Mouse (Mus musculus): ENCODE results near the gene Col4a2. TPM values are rescaled to one million over a fixed set of nuclear protein-coding genes. Genes with fewer than 3 reads are reported as not detected.

The Col4a2 gene
- polyA plus RNA-seq, 1 experiment from 2014 or later, result 26.5 TPM

DNA sequence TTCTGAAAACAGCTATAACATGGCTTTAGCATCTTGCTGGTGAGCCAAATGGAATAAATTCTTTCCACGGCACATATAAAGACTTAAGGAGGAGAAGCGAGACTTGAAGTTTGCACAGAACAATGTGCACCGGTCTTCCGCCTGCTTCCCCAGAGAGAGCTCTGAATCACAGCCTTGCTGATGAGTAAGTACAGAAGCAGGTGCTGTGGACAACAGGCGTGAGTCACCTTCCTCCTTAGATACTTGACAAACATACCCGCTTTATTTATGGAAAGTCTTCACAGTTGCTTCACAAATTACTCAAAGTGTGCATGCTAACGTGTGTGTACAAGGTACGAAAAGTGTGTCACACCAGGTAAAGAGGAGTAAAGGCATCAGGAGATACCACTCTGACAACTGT lies 59.5 kb downstream of the Col4a2 start:
- H3K9me3 ChIP-seq (ENCODE audit: control insufficient read depth, low read length), result no peaks in the 10 kb centered on the region
- H3K4me3 ChIP-seq (ENCODE audit: low read depth, low read length), result no peak overlapping the region
- no peak overlapping the region for H3K27ac ChIP-seq (replicated peaks; ENCODE audit: low read depth, low read length)
- no peaks in the 10 kb centered on the region for H3K36me3 ChIP-seq (ENCODE audit: control insufficient read depth, insufficient read depth, low read length)
- no peaks in the 10 kb centered on the region; the same call in 1 of the 2 replicates for H3K4me1 ChIP-seq (ENCODE audit: control insufficient read depth, insufficient read depth, low read length)
- WGBS, result 91% methylated on average over 8 of the region's 8 CpGs
- no peak for ATAC-seq (ENCODE audit: insufficient number of reproducible peaks, low FRiP score, low TSS enrichment, low read depth)
- no peaks in the 10 kb centered on the region for H3K27me3 ChIP-seq (ENCODE audit: control insufficient read depth, insufficient read depth, low read length)
- DNase-seq (ENCODE audit: low spot score), result no peak
- no peak overlapping the region for H3K9ac ChIP-seq (ENCODE audit: low read length)
- no peak overlapping the region for H3K4me2 ChIP-seq (ENCODE audit: low read depth, severe bottlenecking)

DNA sequence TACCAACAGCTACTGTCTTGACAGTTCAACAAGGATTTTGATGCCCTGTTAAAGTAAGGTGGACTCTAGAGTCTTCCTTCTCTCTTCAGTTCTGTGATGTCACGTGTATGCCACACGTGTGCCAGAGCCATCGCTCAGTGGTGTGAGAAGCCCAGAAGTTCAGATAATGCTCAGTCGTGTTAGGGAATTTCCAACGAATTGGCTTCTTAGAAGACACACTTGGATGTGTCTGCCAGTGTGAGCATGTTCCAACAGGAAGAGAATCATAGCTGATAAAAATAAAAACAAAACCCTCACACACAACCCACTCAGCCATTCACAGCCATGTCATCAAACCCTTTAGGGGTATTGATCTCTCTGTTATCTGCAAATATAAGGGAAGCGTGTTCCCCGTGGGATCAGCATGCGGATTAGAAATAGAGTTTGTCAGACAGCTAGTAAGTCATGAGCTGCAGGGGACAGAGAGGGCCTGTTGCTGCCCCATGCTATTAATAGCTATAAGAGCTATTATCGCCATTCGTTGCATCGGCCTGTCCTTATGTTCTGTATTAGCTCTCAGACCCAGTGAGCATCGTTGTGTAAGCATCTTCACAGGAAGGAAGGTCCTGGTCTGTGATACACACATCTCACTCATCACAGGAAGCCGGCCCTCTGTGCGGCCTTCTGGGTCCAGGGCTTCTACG lies 61.2 kb downstream of the Col4a2 start:
- Histone ChIP-seq H3K27me3 (ENCODE audit: control insufficient read depth, insufficient read depth, low read length) (no peaks in the 10 kb centered on the region), H3K4me2 (ENCODE audit: low read depth, severe bottlenecking) (no peak overlapping the region), H3K4me3 (ENCODE audit: low read depth, low read length) (no peak overlapping the region), H3K9ac (ENCODE audit: low read length) (no peak overlapping the region), H3K36me3 (ENCODE audit: control insufficient read depth, insufficient read depth, low read length) (no peaks in the 10 kb centered on the region), H3K4me1 (ENCODE audit: control insufficient read depth, insufficient read depth, low read length) (no peaks in the 10 kb centered on the region; the same call in 1 of the 2 replicates), H3K27ac (replicated peaks; ENCODE audit: low read depth, low read length) (no peak overlapping the region), H3K9me3 (ENCODE audit: control insufficient read depth, low read length) (no peaks in the 10 kb centered on the region)
- ATAC-seq (ENCODE audit: insufficient number of reproducible peaks, low FRiP score, low TSS enrichment, low read depth), result no peak
- DNase-seq (ENCODE audit: low spot score), result no peak
- 93% methylated on average over 15 of the region's 15 CpGs for WGBS

DNA sequence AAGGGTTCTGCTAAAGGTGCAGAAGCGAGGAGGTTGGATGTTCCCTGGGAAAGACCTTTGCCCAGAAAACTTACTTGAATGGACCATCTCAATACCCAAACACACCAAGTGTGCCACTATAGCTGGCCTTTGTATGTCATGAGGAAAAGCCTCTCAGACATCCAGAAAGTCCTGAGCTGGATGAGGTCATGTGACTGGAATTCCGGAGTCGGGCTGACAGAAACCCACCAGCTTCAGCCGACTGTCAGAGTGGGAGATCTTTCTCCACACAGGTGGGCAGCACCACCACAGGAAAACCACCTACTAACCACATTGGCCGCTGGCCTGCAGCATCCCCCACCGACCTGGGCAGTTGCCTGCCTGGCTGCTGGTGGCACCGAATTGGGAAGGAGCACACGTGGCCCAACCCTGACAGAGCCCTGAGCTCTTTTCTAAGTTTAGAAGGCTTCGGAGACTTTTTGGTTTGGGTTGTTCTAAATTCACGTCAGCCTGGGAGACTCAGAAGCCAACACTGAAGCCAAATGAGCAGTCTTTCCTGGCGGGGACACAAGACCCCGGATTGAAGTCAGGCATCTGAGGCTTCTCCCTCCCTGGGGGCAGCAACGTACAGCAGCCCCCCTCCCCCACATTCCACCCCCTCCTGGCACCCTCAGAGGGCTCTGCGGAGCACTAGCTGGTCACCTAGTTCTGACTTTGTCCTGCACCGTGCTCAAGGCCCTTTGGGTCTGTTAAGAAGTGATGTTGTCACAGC lies 61.9 kb downstream of the Col4a2 start:
- no peaks in the 10 kb centered on the region for H3K27me3 ChIP-seq (ENCODE audit: control insufficient read depth, insufficient read depth, low read length)
- no peak overlapping the region for H3K4me3 ChIP-seq (ENCODE audit: low read depth, low read length)
- H3K4me1 ChIP-seq (ENCODE audit: control insufficient read depth, insufficient read depth, low read length), result no peaks in the 10 kb centered on the region; the same call in 1 of the 2 replicates
- H3K27ac ChIP-seq (replicated peaks; ENCODE audit: low read depth, low read length), result no peak overlapping the region
- 90% methylated on average over 15 of the region's 15 CpGs for WGBS
- H3K9ac ChIP-seq (ENCODE audit: low read length), result no peak overlapping the region
- no peaks in the 10 kb centered on the region for H3K36me3 ChIP-seq (ENCODE audit: control insufficient read depth, insufficient read depth, low read length)
- H3K4me2 ChIP-seq (ENCODE audit: low read depth, severe bottlenecking), result no peak overlapping the region
- no peak for DNase-seq (ENCODE audit: low spot score)
- ATAC-seq (ENCODE audit: insufficient number of reproducible peaks, low FRiP score, low TSS enrichment, low read depth), result no peak
- no peaks in the 10 kb centered on the region for H3K9me3 ChIP-seq (ENCODE audit: control insufficient read depth, low read length)

DNA sequence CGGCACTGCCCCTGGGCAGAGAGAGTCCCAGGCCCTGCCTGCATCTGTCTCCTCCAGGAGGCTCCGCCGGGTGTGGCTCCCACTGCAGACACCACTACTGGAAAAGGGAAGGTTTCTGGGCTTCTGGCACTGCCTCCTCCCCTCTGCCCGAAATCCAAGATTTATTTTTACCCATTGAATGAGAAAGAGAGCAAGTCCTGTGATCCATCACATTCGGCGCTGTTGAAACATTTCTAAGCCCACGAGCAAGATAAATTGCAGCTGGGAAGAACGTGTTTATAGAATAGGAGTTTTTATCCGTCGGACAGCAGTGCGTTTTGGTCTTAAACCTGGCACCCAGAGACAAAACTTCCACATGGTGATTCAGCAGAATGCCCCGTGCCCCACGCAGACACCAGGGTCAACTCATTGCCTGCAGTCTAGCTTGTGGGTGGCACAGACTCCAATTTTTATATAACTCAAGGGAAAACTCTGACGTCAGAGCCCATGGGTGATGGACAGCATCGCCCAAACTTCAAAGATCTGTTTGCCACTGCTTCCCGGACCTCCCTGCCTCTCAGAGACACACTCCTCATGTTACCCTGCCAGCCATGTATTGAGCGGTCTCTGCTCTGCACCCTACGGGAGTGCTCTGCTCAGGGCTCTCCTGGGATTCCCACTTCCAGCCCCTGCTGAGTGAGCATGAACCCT lies 63.3 kb downstream of the Col4a2 start:
- Histone ChIP-seq H3K27ac (replicated peaks; ENCODE audit: low read depth, low read length) (no peak overlapping the region), H3K27me3 (ENCODE audit: control insufficient read depth, insufficient read depth, low read length) (no peaks in the 10 kb centered on the region), H3K4me1 (ENCODE audit: control insufficient read depth, insufficient read depth, low read length) (no peaks in the 10 kb centered on the region), H3K9me3 (ENCODE audit: control insufficient read depth, low read length) (no peaks in the 10 kb centered on the region), H3K36me3 (ENCODE audit: control insufficient read depth, insufficient read depth, low read length) (no peaks in the 10 kb centered on the region), H3K4me2 (ENCODE audit: low read depth, severe bottlenecking) (no peak overlapping the region), H3K9ac (ENCODE audit: low read length) (no peak overlapping the region), H3K4me3 (ENCODE audit: low read depth, low read length) (no peak overlapping the region)
- DNase-seq (ENCODE audit: low spot score), result no peak
- no peak for ATAC-seq (ENCODE audit: insufficient number of reproducible peaks, low FRiP score, low TSS enrichment, low read depth)
- WGBS, result 74% methylated on average over 18 of the region's 18 CpGs

DNA sequence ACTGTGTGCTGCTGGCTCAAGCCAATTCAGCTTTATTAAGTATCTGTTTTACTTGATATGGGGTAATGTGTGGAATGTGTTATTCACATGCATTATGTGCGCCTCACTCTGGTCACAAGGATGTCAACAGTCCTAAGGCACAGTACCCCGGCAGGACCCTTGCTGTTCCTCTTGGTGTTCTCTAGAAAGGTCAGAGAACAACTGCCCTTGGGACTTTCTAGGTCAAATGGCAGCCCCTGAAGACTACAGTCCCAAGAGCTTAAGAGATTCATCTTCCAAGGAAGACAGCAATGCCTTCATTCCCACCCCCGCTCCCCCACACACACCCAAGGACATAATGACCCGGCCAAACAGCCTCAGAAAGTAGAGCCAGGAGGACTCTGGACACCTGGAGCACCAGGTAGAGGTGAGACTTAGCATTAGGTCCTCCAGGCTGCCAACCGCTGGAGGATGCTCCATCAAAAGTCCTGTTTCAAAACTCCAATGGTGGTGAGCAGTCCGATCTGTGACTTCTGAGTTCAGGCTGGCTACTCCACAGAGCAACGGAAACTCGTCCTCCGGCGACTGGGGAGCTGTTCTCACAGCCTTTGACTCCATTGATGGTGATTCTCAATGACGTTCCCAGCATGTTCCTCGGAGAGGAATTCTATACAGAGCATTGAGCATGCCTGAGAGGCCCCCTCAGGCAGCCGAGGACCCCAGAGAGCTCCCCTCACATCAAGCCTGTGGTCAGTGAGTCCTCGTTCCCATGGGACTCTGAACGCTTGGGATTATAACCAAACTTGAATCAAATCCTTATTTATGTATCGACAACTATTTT lies 65.0 kb downstream of the Col4a2 start:
- no peak overlapping the region for H3K27ac ChIP-seq (replicated peaks; ENCODE audit: low read depth, low read length)
- no peak for ATAC-seq (ENCODE audit: insufficient number of reproducible peaks, low FRiP score, low TSS enrichment, low read depth)
- no peaks in the 10 kb centered on the region for H3K4me1 ChIP-seq (ENCODE audit: control insufficient read depth, insufficient read depth, low read length)

DNA sequence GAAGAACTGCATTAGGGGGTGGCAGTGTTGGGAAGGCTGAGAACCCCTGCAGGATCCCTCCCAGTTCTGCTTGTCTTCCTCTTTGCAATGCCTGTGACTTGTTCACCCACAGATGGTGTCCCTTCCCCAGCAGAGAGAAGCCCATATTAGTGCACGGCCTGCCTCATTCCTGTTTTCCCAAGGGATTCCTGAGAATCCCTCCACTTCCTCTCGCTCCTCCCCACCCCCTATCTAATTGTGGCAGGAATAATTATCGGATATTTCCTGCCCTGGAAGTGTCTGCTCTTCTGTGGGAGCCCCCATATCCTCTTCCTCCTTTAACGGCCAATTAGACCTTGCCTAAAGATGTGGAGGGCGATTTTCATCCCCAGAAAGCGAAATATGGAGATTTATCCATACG lies 67.0 kb downstream of the Col4a2 start:
- 77% methylated on average over 7 of the region's 7 CpGs for WGBS

More for the DNA sequence above, 65.0 kb downstream of the Col4a2 start:
- no peak overlapping the region for H3K4me3 ChIP-seq (ENCODE audit: low read depth, low read length)
- no peaks in the 10 kb centered on the region for H3K27me3 ChIP-seq (ENCODE audit: control insufficient read depth, insufficient read depth, low read length)
- DNase-seq (ENCODE audit: low spot score), result no peak
- H3K9ac ChIP-seq (ENCODE audit: low read length), result no peak overlapping the region
- WGBS, result 90% methylated on average over 16 of the region's 16 CpGs
- no peaks in the 10 kb centered on the region for H3K9me3 ChIP-seq (ENCODE audit: control insufficient read depth, low read length)
- H3K4me2 ChIP-seq (ENCODE audit: low read depth, severe bottlenecking), result no peak overlapping the region
- H3K36me3 ChIP-seq (ENCODE audit: control insufficient read depth, insufficient read depth, low read length), result no peaks in the 10 kb centered on the region

DNA sequence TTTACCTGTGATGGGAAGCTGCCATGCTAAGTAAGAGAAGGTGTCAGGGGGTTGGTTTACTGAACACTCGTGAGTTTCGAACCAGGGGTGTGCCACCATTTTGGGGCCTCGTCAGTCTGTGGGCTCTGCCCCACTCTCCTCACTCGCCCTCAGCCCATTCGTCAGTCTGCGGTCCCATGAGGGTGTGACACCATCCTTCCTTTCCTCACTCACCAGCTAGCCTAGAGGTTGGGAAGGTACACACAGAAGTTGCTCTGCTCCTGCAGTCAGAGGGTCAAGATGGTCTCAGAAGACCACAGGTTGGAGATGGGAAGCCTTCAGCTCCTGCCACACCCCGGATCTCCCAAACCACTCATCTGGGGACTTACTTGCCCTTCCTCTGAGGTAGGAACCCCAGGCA lies 68.9 kb downstream of the Col4a2 start:
- no peak overlapping the region for H3K4me2 ChIP-seq (ENCODE audit: low read depth, severe bottlenecking)
- no peak overlapping the region for H3K27ac ChIP-seq (replicated peaks; ENCODE audit: low read depth, low read length)
- no peak overlapping the region for H3K9ac ChIP-seq (ENCODE audit: low read length)
- ATAC-seq (ENCODE audit: insufficient number of reproducible peaks, low FRiP score, low TSS enrichment, low read depth) (no peak), DNase-seq (ENCODE audit: low spot score) (no peak)
- H3K27me3 ChIP-seq (ENCODE audit: control insufficient read depth, insufficient read depth, low read length), result no peaks in the 10 kb centered on the region
- H3K36me3 ChIP-seq (ENCODE audit: control insufficient read depth, insufficient read depth, low read length), result no peaks in the 10 kb centered on the region
- 87% methylated on average over 7 of the region's 7 CpGs for WGBS
- H3K4me1 ChIP-seq (ENCODE audit: control insufficient read depth, insufficient read depth, low read length), result no peaks in the 10 kb centered on the region
- H3K4me3 ChIP-seq (ENCODE audit: low read depth, low read length), result no peak overlapping the region
- H3K9me3 ChIP-seq (ENCODE audit: control insufficient read depth, low read length), result no peaks in the 10 kb centered on the region

More for the DNA sequence above, 67.0 kb downstream of the Col4a2 start:
- Histone ChIP-seq H3K4me2 (ENCODE audit: low read depth, severe bottlenecking) (no peak overlapping the region), H3K27ac (replicated peaks; ENCODE audit: low read depth, low read length) (no peak overlapping the region), H3K9me3 (ENCODE audit: control insufficient read depth, low read length) (no peaks in the 10 kb centered on the region), H3K9ac (ENCODE audit: low read length) (no peak overlapping the region), H3K36me3 (ENCODE audit: control insufficient read depth, insufficient read depth, low read length) (no peaks in the 10 kb centered on the region), H3K27me3 (ENCODE audit: control insufficient read depth, insufficient read depth, low read length) (no peaks in the 10 kb centered on the region), H3K4me1 (ENCODE audit: control insufficient read depth, insufficient read depth, low read length) (no peaks in the 10 kb centered on the region), H3K4me3 (ENCODE audit: low read depth, low read length) (no peak overlapping the region)
- ATAC-seq (ENCODE audit: insufficient number of reproducible peaks, low FRiP score, low TSS enrichment, low read depth) (no peak), DNase-seq (ENCODE audit: low spot score) (no peak)
